Mouse (Mus musculus): ENCODE measurements around the gene Gm20479. TPM values are rescaled to one million over a fixed set of nuclear protein-coding genes. Genes with fewer than 3 reads are reported as not detected.

The Gm20479 gene
- polyA plus RNA-seq, 2 experiments = not detected

DNA sequence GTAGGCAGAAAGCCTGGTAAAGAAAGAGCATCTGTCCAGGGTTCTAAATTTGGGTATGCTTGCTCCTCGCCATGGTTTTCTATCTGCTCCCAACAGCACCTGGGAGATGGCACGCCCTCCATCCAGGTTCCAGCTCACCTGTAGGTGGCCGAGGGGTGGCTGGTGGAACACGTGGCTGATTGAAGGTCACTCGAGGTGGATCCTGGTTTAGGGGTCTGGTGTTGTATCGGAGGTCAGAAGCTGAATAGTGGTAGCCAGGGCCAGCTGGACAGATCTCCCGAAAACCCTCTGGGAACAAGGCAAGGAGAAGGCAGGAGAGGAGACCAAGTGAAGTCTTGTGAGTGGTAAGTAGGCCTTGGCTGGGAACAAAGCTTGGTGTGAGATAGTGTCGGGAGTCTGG is 29.7 kb downstream of the Gm20479 start:
- H3K27me3 ChIP-seq (ENCODE audit: control insufficient read depth, insufficient read depth, low read length) = peaks cover 59% of the 10 kb centered on the region
- TF ChIP-seq POLR2A (IDR thresholded peaks at IDR 0.05; ENCODE audit: borderline replicate concordance, extremely low read depth, insufficient read depth, insufficient read length) = no peak
- H3K9ac ChIP-seq (ENCODE audit: low read depth, low read length, severe bottlenecking) = no peak overlapping the region
- 93% methylated on average over 8 of the region's 8 CpGs for WGBS
- DNase-seq (ENCODE audit: low spot score) (no peak), ATAC-seq (ENCODE audit: low FRiP score, low read depth) (no peak)
- H3K4me3 ChIP-seq (replicated peaks; ENCODE audit: low read length) = no peak overlapping the region
- peaks cover 35% of the 10 kb centered on the region for H3K4me1 ChIP-seq (ENCODE audit: control insufficient read depth, insufficient read depth, low read length)
- H3K27ac ChIP-seq (replicated peaks; ENCODE audit: low read depth, low read length) = no peak overlapping the region
- peaks cover 5% of the 10 kb centered on the region for H3K36me3 ChIP-seq (ENCODE audit: control insufficient read depth, insufficient read depth, low read length)
- H3K9me3 ChIP-seq (ENCODE audit: control insufficient read depth, low read length) = no peaks in the 10 kb centered on the region
- H3K4me2 ChIP-seq (replicated peaks; ENCODE audit: low read depth, low read length, severe bottlenecking) = no peak overlapping the region

DNA sequence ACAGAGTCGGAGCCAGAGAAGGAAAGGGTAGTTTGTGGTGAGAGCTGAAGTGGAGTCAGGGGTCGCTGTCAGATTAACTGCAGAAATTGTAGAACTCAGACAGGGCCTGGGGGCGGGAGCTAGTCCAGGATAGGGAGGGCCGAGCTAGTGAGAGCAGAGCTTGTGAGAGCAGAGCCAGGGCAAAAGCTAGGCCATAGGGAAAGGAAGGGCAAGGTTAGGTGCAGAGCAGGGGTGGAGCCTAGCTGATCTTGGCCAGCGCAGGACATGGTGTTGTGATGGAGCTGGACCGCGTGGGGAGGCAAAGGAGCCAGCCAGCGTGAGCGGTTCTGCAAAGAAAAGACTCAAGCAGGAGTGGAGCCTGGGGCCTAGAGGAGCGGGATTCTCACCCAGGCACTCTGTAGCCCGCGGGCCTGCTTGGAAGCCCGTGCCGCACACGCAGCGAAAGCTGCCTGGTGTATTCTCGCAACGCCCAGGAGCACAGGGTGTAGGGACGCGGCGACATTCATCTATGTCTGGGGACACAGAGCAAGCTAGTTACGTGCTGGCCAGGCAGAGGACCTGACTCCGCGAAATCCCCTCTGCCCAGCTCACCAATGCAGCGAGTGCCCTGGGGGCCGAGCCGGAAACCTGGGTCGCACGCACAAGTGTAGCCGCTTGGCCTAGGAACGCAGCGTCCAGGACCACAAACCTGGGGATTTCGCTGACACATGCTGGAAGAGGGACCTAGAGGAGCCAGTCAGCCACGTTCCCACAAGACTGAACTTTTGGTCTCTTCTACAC is 30.9 kb downstream of the Gm20479 start:
- TF ChIP-seq POLR2A (IDR thresholded peaks at IDR 0.05; ENCODE audit: borderline replicate concordance, extremely low read depth, insufficient read depth, insufficient read length) = no peak
- H3K4me1 ChIP-seq (ENCODE audit: control insufficient read depth, insufficient read depth, low read length) = peaks cover 24% of the 10 kb centered on the region
- peak overlapping the region; percentile 46 for H3K4me2 ChIP-seq (replicated peaks; ENCODE audit: low read depth, low read length, severe bottlenecking)
- H3K9ac ChIP-seq (ENCODE audit: low read depth, low read length, severe bottlenecking) = 0 out of 2 replicates have a peak overlapping the region, but pooled peaks have one; percentile 16
- H3K27ac ChIP-seq (replicated peaks; ENCODE audit: low read depth, low read length) = no peak overlapping the region
- H3K36me3 ChIP-seq (ENCODE audit: control insufficient read depth, insufficient read depth, low read length) = peaks cover 8% of the 10 kb centered on the region
- H3K27me3 ChIP-seq (ENCODE audit: control insufficient read depth, insufficient read depth, low read length) = peaks cover 47% of the 10 kb centered on the region
- H3K4me3 ChIP-seq (replicated peaks; ENCODE audit: low read length) = peak overlapping the region; percentile 28
- ATAC-seq (ENCODE audit: low FRiP score, low read depth) = no peak
- no peaks in the 10 kb centered on the region for H3K9me3 ChIP-seq (ENCODE audit: control insufficient read depth, low read length)
- WGBS = 38% methylated on average over 34 of the region's 34 CpGs
- no peak for DNase-seq (ENCODE audit: low spot score)

- peak overlapping the region; percentile 28 for H3K4me3 ChIP-seq (replicated peaks; ENCODE audit: low read length)
- no peak for TF ChIP-seq POLR2A (IDR thresholded peaks at IDR 0.05; ENCODE audit: borderline replicate concordance, extremely low read depth, insufficient read depth, insufficient read length)
- ATAC-seq (ENCODE audit: low FRiP score, low read depth) (no peak), DNase-seq (ENCODE audit: low spot score) (no peak)
- WGBS = 3% methylated on average over 24 of the region's 24 CpGs
- H3K36me3 ChIP-seq (ENCODE audit: control insufficient read depth, insufficient read depth, low read length) = peaks cover 8% of the 10 kb centered on the region
- H3K9me3 ChIP-seq (ENCODE audit: control insufficient read depth, low read length) = no peaks in the 10 kb centered on the region
- no peak overlapping the region for H3K27ac ChIP-seq (replicated peaks; ENCODE audit: low read depth, low read length)
- H3K9ac ChIP-seq (ENCODE audit: low read depth, low read length, severe bottlenecking) = no peak overlapping the region
- peaks cover 41% of the 10 kb centered on the region for H3K27me3 ChIP-seq (ENCODE audit: control insufficient read depth, insufficient read depth, low read length)
- H3K4me1 ChIP-seq (ENCODE audit: control insufficient read depth, insufficient read depth, low read length) = peaks cover 22% of the 10 kb centered on the region
- peak overlapping the region; percentile 46 for H3K4me2 ChIP-seq (replicated peaks; ENCODE audit: low read depth, low read length, severe bottlenecking)
Measured at GRCm38 (mm10) chr7:27325697-27326096, 31.5 kb downstream of the Gm20479 start.

GRCm38 (mm10) chr7:27324928-27325327 is 32.3 kb downstream of the Gm20479 start:
- Histone ChIP-seq H3K27me3 (ENCODE audit: control insufficient read depth, insufficient read depth, low read length) (peaks cover 33% of the 10 kb centered on the region), H3K4me3 (replicated peaks; ENCODE audit: low read length) (no peak overlapping the region), H3K9me3 (ENCODE audit: control insufficient read depth, low read length) (no peaks in the 10 kb centered on the region), H3K36me3 (ENCODE audit: control insufficient read depth, insufficient read depth, low read length) (peaks cover 8% of the 10 kb centered on the region), H3K4me1 (ENCODE audit: control insufficient read depth, insufficient read depth, low read length) (peaks cover 20% of the 10 kb centered on the region), H3K9ac (ENCODE audit: low read depth, low read length, severe bottlenecking) (no peak overlapping the region), H3K27ac (replicated peaks; ENCODE audit: low read depth, low read length) (no peak overlapping the region), H3K4me2 (replicated peaks; ENCODE audit: low read depth, low read length, severe bottlenecking) (no peak overlapping the region)
- TF ChIP-seq POLR2A (IDR thresholded peaks at IDR 0.05; ENCODE audit: borderline replicate concordance, extremely low read depth, insufficient read depth, insufficient read length) = no peak
- ATAC-seq (ENCODE audit: low FRiP score, low read depth) (no peak), DNase-seq (ENCODE audit: low spot score) (no peak)
- 57% methylated on average over 18 of the region's 20 CpGs for WGBS

DNA sequence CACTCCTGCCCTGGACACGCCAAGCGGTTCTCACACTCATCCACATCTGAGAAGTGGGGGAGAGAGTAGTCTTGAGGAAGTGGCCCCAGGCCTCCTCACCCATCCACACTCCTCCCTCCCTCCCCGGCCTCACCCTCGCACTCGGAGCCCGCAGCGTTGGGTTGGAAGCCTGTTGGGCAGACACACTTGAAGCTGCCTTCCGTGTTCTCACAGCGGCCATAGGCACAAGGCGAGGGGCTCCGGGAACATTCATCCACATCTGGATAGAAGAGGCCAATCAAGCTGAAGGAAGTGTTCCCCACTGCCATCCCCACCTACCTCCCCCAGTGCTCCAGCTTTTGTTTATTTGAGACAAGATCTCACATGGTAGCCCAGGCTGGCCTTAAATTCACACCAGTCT is 33.1 kb downstream of the Gm20479 start:
- peaks cover 14% of the 10 kb centered on the region; the same call in 1 of the 2 replicates for H3K4me1 ChIP-seq (ENCODE audit: control insufficient read depth, insufficient read depth, low read length)
- H3K27me3 ChIP-seq (ENCODE audit: control insufficient read depth, insufficient read depth, low read length) = peaks cover 25% of the 10 kb centered on the region
- H3K4me2 ChIP-seq (replicated peaks; ENCODE audit: low read depth, low read length, severe bottlenecking) = no peak overlapping the region
- WGBS = 98% methylated on average over 11 of the region's 11 CpGs
- DNase-seq (ENCODE audit: low spot score) (no peak), ATAC-seq (ENCODE audit: low FRiP score, low read depth) (no peak)
- no peak for TF ChIP-seq POLR2A (IDR thresholded peaks at IDR 0.05; ENCODE audit: borderline replicate concordance, extremely low read depth, insufficient read depth, insufficient read length)
- peaks cover 8% of the 10 kb centered on the region for H3K36me3 ChIP-seq (ENCODE audit: control insufficient read depth, insufficient read depth, low read length)
- no peak overlapping the region for H3K27ac ChIP-seq (replicated peaks; ENCODE audit: low read depth, low read length)
- H3K4me3 ChIP-seq (replicated peaks; ENCODE audit: low read length) = no peak overlapping the region
- no peak overlapping the region for H3K9ac ChIP-seq (ENCODE audit: low read depth, low read length, severe bottlenecking)
- no peaks in the 10 kb centered on the region for H3K9me3 ChIP-seq (ENCODE audit: control insufficient read depth, low read length)

Data from limb, embryonic 14.5 days (tissue).